Mouse (Mus musculus): ENCODE measurements at regions not wholly inside any gene's neighbourhood (a gene's known extent, or its start where the extent isn't known, plus 50 kb on each side); places are given as distances from the start of the nearest gene placed in this dataset.
"Not testable (repeated sequence)": the region's sequence is repeated elsewhere in the genome, so short reads cannot be mapped to it uniquely, and the experiment has no call there.

- DNase-seq, result no peak
Measured at GRCm38 (mm10) chr3:58228189-58228588, 186.3 kb upstream of the Tsc22d2 start.

DNA sequence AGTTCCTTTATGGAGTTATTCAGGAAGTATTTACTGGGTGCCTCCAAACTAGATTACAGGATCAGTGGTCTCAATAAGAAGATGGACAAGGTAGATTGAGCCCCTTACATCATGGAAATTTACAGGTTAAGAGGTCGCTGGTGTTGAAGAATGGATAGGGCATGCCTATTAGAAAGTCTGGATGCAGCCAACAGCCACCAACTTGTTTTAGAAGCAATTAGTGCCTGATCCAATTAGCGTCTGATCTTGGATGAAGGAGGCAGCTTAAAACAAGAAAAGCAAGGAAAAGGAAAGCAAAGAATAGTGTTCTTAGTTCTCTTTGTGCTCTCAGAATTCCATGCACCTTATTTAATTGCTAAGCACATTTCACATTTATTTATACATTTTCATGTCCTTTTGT is 182.8 kb upstream of the Tsc22d2 start:
- DNase-seq, result no peak

GRCm38 (mm10) chr3:58233296-58233695 is 181.2 kb upstream of the Tsc22d2 start:
- DNase-seq, result no peak

GRCm38 (mm10) chr3:58234846-58235630 is 179.5 kb upstream of the Tsc22d2 start:
- DNase-seq, result no peak

DNA sequence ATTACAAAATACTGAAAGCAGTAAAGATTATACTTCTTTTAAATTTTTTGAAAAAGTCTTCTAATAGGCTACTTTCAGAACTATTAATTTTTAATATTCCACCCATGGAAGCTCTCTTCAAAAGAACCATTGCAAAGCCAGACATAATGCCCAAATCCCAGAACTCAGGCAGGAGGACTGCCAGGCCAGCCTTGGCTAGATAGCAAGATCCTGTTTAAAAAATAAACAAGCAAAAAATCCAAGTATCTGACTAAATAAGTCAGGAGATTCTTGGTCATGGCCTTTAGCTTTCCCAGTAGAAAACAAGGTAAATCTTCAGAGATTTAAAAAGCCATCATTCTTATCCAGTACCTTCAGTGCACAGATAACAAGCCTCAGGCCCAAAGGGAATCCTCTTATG is 176.4 kb upstream of the Tsc22d2 start:
- no peak for DNase-seq

DNA sequence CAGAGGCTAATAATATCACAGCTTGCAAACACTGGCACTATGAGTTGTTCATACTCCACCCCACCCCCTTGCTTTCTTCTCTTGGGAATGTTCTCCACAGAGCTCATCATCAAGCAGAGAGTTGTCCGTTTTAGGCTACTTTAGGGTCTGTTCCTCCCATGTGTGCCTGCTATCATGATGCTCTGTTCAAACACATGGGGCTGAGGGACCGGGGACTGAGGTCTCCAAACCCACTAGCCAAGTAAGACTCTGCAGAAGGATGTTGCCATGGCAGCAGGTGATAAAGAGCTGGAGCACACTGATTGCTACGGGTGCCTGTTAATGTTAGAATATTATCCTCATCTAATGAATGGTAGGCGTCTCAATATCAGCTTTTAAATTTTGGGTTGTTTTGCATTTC is 173.7 kb upstream of the Tsc22d2 start:
- no peak for DNase-seq

- DNase-seq, result no peak
Measured at GRCm38 (mm10) chr3:58245361-58245760, 169.2 kb upstream of the Tsc22d2 start.

DNA sequence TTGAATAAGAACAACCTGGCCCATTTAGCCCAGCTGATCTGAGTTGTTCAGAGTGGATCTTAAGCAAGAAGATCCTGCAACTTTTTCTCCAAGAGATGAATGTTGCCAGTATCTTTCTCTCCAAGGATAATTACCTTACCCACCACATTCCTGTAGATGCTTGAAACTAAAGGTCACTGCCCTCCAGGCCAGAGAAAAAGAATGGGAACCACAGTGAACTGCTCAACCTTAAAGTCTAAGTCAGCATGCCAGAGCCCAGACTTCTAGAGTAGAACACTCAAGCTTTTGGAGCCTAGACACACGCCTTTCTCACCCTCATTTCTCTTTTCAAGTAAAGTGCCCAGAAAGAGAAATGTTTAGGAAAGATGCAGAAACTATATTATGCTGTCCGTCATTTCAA is 166.5 kb upstream of the Tsc22d2 start:
- no peak for DNase-seq

DNA sequence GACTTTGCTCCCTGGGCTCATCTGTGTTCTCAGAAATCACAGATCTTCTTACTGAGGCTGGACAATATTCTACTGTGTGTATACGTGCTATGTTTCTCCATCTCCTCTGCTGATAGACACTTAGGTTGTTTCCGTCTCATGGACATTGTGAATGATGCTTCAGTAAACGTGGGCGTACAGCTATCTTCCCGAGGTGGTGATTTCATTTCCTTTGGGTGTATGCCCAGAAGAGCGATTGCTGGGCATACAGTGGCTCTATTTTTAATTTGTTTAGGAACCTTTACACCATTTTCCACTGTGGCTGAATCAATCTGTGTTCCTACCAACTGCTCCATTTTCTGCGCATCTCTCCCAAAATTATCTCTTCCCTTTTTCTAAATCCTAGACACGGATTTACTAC is 160.6 kb upstream of the Tsc22d2 start:
- no peak for DNase-seq

GRCm38 (mm10) chr3:58267606-58268325 is 146.7 kb upstream of the Tsc22d2 start:
- DNase-seq, result no peak

DNA sequence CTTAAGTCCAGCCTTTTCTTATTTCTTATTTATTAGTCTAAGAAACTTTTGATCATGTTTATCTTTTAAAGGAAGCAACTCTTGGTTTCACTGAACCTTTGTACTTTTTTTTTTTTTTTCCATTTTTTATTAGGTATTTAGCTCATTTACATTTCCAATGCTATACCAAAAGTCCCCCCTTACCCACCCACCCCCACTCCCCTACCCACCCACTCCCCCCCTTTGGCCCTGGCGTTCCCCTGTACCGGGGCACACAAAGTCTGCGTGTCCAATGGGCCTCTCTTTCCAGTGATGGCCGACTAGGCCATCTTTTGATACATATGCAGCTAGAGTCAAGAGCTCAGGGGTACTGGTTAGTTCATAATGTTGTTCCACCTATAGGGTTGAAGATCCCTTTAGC is 143.1 kb upstream of the Tsc22d2 start:
- DNase-seq, result not testable (repeated sequence)

GRCm38 (mm10) chr3:58281291-58281690 is 133.2 kb upstream of the Tsc22d2 start:
- no peak for DNase-seq

GRCm38 (mm10) chr3:58284371-58284770 is 130.1 kb upstream of the Tsc22d2 start:
- not testable (repeated sequence) for DNase-seq

DNA sequence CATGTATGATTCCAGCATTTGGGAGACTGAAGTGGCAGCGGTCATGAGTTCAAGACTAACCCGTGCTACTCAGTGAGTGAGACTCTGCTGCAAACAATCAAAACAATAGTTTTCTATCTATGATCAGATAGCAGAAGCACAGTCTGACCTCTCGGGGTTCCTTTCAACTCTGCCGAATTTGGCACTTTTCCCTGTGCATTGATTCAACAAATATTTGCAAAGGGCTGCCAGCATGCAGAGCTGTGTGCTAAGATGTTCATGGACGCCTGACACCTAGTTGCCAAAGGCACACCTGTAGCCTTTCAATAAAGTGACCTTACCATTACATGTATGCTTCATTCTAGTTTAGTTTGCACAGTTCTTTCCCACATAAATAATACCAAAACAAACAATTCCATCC is 118.7 kb upstream of the Tsc22d2 start:
- DNase-seq, result no peak

DNA sequence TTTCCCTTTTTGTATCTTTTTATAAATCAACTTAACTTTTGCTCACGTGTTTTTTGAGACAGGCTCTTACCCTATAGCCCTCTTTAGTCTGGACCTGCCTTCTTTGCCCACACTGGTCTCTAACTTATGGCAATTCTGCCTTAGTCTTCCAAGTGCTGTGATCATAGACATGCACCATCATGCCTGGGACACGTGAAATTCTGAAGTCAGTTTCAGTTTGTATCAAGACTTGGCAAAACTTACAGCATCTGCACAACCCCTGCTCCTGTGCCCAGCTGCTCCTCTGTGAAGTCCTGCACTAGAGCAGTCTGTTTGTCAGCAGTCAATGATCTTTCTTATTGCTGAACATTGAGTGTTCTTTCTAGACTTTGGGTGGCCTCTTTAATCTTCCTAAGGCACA is 114.3 kb upstream of the Tsc22d2 start:
- DNase-seq, result no peak

- DNase-seq, result no peak
Measured at GRCm38 (mm10) chr3:58300801-58301485, 113.6 kb upstream of the Tsc22d2 start.

- no peak for DNase-seq
Measured at GRCm38 (mm10) chr3:58302322-58302721, 112.2 kb upstream of the Tsc22d2 start.

DNA sequence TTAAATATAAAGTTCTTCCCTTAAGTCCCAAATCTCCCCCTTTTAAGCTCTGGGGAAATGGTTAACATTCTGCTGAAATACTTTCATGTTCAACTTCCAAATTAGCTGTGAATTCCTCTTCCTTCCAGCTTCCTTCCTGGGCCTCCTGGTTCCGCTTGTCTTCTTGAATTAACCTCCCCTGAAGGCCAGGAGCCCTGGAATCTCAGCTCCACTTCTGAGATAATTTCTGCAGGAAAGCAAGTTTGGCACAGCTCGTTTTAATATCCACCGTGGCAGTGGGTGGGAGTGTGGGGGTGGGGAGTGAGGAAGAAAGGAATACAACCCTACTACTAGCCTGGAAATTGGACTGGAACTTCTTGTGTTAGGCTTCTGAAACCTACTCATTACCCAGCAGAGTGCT is 110.8 kb upstream of the Tsc22d2 start:
- DNase-seq, result no peak

DNA sequence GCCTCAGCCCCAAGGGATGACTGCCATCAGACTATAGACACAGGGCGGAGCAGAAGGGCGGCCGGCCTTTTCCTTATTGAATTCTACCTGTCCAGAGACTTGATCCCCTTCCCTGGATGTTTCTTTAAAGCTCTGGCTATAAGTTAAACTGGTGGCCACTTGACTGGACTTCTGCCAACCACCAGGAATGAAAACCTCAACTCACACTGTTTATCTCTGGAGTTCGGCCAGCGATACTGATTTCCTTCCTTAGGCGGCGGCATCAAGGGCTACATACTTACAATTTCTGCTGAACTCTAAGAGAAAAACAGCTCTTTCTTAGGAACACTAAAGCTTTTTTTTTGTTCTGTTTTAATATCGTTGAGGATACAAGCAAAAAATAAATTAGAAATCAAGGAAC is 104.9 kb upstream of the Tsc22d2 start:
- DNase-seq, result no peak

DNA sequence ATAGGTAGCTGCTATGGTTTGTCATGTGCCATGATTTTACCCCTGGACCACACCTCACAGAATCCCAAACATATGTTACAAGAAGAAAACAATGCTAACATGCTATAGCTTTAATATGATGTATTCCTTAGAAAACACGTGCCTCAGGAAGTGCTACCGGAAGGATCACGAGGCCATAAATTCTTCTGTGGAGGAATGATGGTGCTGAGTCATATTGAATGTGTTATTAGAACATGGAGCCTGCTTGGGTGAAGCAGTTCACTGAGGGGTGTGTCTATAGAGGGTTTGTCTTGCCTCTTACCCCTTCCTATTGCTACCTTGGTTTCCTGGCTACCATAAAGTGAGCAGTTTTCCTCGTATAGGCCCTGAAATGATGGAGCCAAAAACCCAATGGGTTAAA is 104.1 kb upstream of the Tsc22d2 start:
- no peak for DNase-seq

- no peak for DNase-seq
Measured at GRCm38 (mm10) chr3:58311104-58311685, 103.3 kb upstream of the Tsc22d2 start.

DNA sequence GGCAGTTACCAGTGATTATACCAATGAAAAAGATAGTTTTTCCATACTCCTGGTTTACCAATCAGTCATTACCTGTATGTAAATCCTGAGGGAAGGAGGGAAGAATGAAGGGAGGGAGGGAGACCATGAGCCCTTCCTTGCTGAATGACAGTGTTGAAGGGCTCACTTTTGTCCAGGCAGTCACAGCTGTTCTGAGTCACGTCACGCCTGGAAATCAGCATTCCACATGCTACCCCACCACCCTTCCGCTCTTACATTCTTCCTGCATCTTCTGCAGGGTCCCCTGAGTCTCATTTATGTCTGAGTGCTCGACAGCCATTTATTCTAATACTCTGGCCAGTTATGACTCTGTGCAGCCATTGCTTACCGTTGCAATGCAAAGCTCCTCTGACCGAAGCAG is 101.9 kb upstream of the Tsc22d2 start:
- no peak for DNase-seq

- DNase-seq, result peak in 1 of 2 experiments; percentile 29
Measured at GRCm38 (mm10) chr3:58315236-58315635, 99.3 kb upstream of the Tsc22d2 start.

Measured in kidney, postnatal 25 days (tissue).